Mouse (Mus musculus) spleen, adult 2 months (tissue): ENCODE measurements around the gene Rplp2.

Experiments used
- CTCF ChIP-seq: fragments of 200-500 bp; IDR thresholded peaks from 2 replicates; pipeline ENCODE4 v1.5.1; 2011; ENCODE audit warnings: mild to moderate bottlenecking, inconsistent platforms; ENCODE audit not compliant: insufficient read depth, insufficient read length, insufficient replicate concordance; ENCODE audit errors: extremely low read depth
- POLR2A ChIP-seq: fragments of 200-500 bp; IDR thresholded peaks from 2 replicates; pipeline ENCODE4 v1.6.1; 2011; ENCODE audit warnings: low read depth, low read length, inconsistent platforms

- TF ChIP-seq CTCF (no peak), POLR2A (no peak)
Measured at GRCm38 (mm10) chr7:141439811-141440210, 7.4 kb upstream of the Rplp2 start.
